Mouse (Mus musculus) heart, adult 2 months (tissue): Measurements from ENCODE around the gene Fbxw13. TPM values are rescaled to one million over a fixed set of nuclear protein-coding genes. Genes with fewer than 3 reads are reported as not detected.
"Not testable (repeated sequence)": the region's sequence is repeated elsewhere in the genome, so short reads cannot be mapped to it uniquely, and the experiment has no call there.

Source experiments
- DNase-seq, 2 experiments: peaks; one replicate each; pipeline ENCODE4 v3.0.0; 2021
- H3K27ac ChIP-seq: fragments of 200-600 bp; 2 replicates; pipeline ENCODE4 v1.8.1; 2022
- H3K27me3 ChIP-seq: fragments of 200-500 bp; 2 replicates; pipeline ENCODE4 v1.6.1; 2012; ENCODE audit warnings: mild to moderate bottlenecking, low read length, inconsistent platforms, mixed read lengths; ENCODE audit not compliant: control insufficient read depth, insufficient read depth
- H3K36me3 ChIP-seq: fragments of 200-500 bp; 2 replicates; pipeline ENCODE4 v1.6.1; 2012; ENCODE audit warnings: low read length, inconsistent platforms; ENCODE audit not compliant: control insufficient read depth, insufficient read depth
- H3K4me1 ChIP-seq: fragments of 200-500 bp; 2 replicates; pipeline ENCODE4 v1.6.1; 2011; ENCODE audit warnings: low read length; ENCODE audit not compliant: control insufficient read depth, insufficient read depth
- H3K4me3 ChIP-seq: fragments of 200-600 bp; 2 replicates; pipeline ENCODE4 v1.8.1; 2022
- H3K79me2 ChIP-seq: fragments of 200-500 bp; replicated peaks from 2 replicates; pipeline ENCODE4 v1.6.1; 2012; ENCODE audit warnings: mild to moderate bottlenecking, inconsistent platforms, low read length, moderate library complexity, mixed read lengths; ENCODE audit not compliant: control insufficient read depth, insufficient read depth
- H3K9ac ChIP-seq: fragments of 200-500 bp; 2 replicates; pipeline ENCODE4 v1.6.1; 2012; ENCODE audit warnings: low read depth, mild to moderate bottlenecking, control low read depth, inconsistent platforms, low read length, mixed read lengths
- CTCF ChIP-seq: fragments of 200-600 bp; IDR thresholded peaks from 2 replicates; pipeline ENCODE4 v1.8.1; 2022; ENCODE audit warnings: antibody characterized with exemption, mild to moderate bottlenecking, moderate library complexity
- EP300 ChIP-seq: fragments of 200-500 bp; IDR thresholded peaks from 2 replicates; pipeline ENCODE4 v1.6.1; 2011; ENCODE audit warnings: low read depth, low read length, control low read depth; ENCODE audit not compliant: insufficient read depth
- POLR2A ChIP-seq: fragments of 200-500 bp; IDR thresholded peaks from 2 replicates; pipeline ENCODE4 v1.6.1; 2011; ENCODE audit warnings: mild to moderate bottlenecking, low read depth, low read length, control low read depth; ENCODE audit not compliant: insufficient read depth
- WGBS: fragments of 180-500 bp; shearing (Covaris S2); methylation state at CpG from one replicate; pipeline ENCODE4 v1.1.7; 2018; 5-methylcytosine and 5-hydroxymethylcytosine counted together
- intact Hi-C: fragments of 180-260 bp; cut with DNase I; formaldehyde crosslinking; loops from one replicate; pipeline ENCODE4 v1.15.1; 2025
- long read RNA-seq: library from polyadenylated mRNA; stranded (forward); transcript quantifications from one replicate; pipeline ENCODE4 v2.0.0, GENCODE M21; 2021
- polyA plus RNA-seq: library from polyadenylated mRNA; depleted of rRNA; stranded (reverse); fragments of >200 nt; gene quantifications from 2 replicates; pipeline ENCODE4 v1.2.3, GENCODE M21; 2012; rRNA removed
- total RNA-seq, 2 experiments: library from RNA; stranded (reverse); gene quantifications; 2 replicates each; pipeline ENCODE4 v1.2.3; 2021

The Fbxw13 gene
- total RNA-seq = not detected
- polyA plus RNA-seq = not detected in 2 replicates
- long read RNA-seq = 0 reads

GRCm38 (mm10) chr9:109195875-109196274, at the start of gene Fbxw13:
Gene Fbxw13, minus strand, starts transcription at chr9:109195975.
- whole genome bisulfite sequencing = 76% methylated on average over 3 of the region's 3 CpGs
- H3K79me2 ChIP-seq, H3K27me3 ChIP-seq, H3K27ac ChIP-seq, intact Hi-C loops, H3K4me3 ChIP-seq, H3K36me3 ChIP-seq, H3K9ac ChIP-seq, DNase-seq, H3K4me1 ChIP-seq: not testable (repeated sequence)

DNA sequence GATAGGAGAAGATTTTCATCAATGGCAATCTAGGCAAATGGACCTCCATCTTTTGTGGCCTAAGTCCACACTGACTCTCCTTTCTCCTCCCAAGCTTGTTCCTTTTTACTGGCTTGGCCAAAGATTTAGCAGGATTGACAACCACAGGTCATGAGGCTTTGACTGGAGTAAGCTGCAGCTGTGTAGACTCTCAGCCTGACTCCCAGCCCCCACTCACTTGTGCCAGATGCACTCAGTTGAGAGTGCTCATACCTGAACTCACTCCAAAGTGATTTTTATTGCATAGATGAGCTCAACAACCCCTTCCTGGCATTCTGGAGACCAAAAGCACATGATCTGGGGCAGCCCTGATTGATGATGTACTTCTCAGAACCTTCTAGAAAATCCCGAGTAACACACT, 38.9 kb upstream of the Fbxw13 start, which contains the start of gene Fbxw20:
Gene Fbxw20 (minus strand): TSS at position 101 of the 400 bp plus-strand sequence.
- H3K36me3 ChIP-seq = no peaks in the 10 kb centered on the region
- intact Hi-C loops = no loop called here
- TF ChIP-seq EP300 (no peak), POLR2A (no peak), CTCF (no peak)
- H3K9ac ChIP-seq = no peak within 1 kb of the TSS
- H3K4me1 ChIP-seq = no peaks in the 10 kb centered on the region
- DNase-seq = no peak
- no peak within 1 kb of the TSS for H3K27ac ChIP-seq
- H3K4me3 ChIP-seq = no peak within 1 kb of the TSS
- no peaks in the 10 kb centered on the region for H3K79me2 ChIP-seq
- no peaks in the 10 kb centered on the region for H3K27me3 ChIP-seq
- 91% methylated on average over 1 of the region's 1 CpGs for WGBS

GRCm38 (mm10) chr9:109218449-109218848, 22.7 kb upstream of the Fbxw13 start:
- DNase-seq = no peak
- no peak for TF ChIP-seq EP300
- no peak for TF ChIP-seq CTCF
- TF ChIP-seq POLR2A = no peak
- intact Hi-C loops = no loop called here

DNA sequence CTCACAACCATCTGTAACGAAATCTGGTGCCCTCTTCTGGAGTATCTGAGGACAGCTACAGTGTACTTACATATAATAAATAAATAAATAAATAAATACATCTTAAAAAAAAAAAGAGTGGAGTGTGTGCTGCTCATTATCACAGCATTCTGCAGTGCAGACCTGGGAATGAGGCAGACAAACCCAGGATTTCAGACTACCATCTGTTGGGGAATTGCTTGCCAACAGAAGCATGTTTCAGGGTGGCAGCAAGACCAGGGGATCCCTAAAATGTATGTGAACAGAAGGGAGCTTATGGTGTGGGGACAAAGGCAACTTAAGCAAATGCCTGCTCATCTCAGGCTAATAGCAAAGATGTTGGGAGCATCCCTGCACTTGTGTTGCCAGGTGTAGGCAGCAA, 5.6 kb upstream of the Fbxw13 start:
- 63% methylated on average over 1 of the region's 1 CpGs for WGBS
- H3K79me2 ChIP-seq, H3K9ac ChIP-seq, H3K36me3 ChIP-seq, intact Hi-C loops, H3K4me1 ChIP-seq, H3K27me3 ChIP-seq, H3K27ac ChIP-seq, H3K4me3 ChIP-seq, DNase-seq: not testable (repeated sequence)

More at GRCm38 (mm10) chr9:109218449-109218848, 22.7 kb upstream of the Fbxw13 start:
- H3K27ac ChIP-seq = no peak overlapping the region
- H3K4me3 ChIP-seq = no peak overlapping the region
- WGBS = 63% methylated on average over 6 of the region's 6 CpGs
- no peaks in the 10 kb centered on the region for H3K79me2 ChIP-seq
- no peak overlapping the region for H3K9ac ChIP-seq
- no peaks in the 10 kb centered on the region for H3K27me3 ChIP-seq
- no peaks in the 10 kb centered on the region for H3K36me3 ChIP-seq
- no peaks in the 10 kb centered on the region for H3K4me1 ChIP-seq

DNA sequence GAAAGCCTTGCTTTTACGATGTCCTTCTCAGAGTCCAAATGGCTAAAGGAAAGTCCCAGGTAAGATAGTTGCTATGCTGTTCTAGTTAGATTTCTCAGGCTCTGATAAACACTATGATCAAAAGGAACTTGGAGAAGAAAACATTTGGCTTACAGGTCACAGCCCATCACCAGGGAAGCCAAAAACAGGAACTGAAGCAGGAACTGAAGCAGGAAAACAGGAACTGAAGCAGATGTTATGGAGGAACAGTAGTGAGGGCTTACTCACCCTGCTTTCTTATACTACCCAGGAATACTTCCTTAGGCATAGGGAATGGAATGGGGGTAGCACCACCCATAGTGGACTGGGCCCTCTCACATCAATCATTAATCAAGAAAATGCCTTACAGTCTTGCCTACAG, 4.6 kb upstream of the Fbxw13 start:
- Histone ChIP-seq H3K9ac (no peak overlapping the region), H3K36me3 (no peaks in the 10 kb centered on the region), H3K27ac (no peak overlapping the region), H3K4me3 (no peak overlapping the region), H3K79me2 (no peaks in the 10 kb centered on the region), H3K27me3 (no peaks in the 10 kb centered on the region), H3K4me1 (no peaks in the 10 kb centered on the region)
- 90% methylated on average over 1 of the region's 1 CpGs for WGBS
- intact Hi-C loops = no loop called here
- DNase-seq = no peak
- TF ChIP-seq POLR2A = no peak
- TF ChIP-seq CTCF = no peak
- TF ChIP-seq EP300 = no peak

GRCm38 (mm10) chr9:109199353-109199752, 3.6 kb upstream of the Fbxw13 start:
- no peak overlapping the region for H3K4me3 ChIP-seq
- H3K4me1 ChIP-seq = no peaks in the 10 kb centered on the region
- no peaks in the 10 kb centered on the region for H3K27me3 ChIP-seq
- DNase-seq = no peak
- H3K9ac ChIP-seq = no peak overlapping the region
- H3K27ac ChIP-seq = no peak overlapping the region
- 31% methylated on average over 1 of the region's 1 CpGs for WGBS
- TF ChIP-seq EP300 = no peak
- no peak for TF ChIP-seq CTCF
- no peak for TF ChIP-seq POLR2A
- no peaks in the 10 kb centered on the region for H3K36me3 ChIP-seq
- H3K79me2 ChIP-seq = no peaks in the 10 kb centered on the region
- intact Hi-C loops = no loop called here
